Mouse (Mus musculus): ENCODE measurements around the gene Slc32a1. TPM values are rescaled to one million over a fixed set of nuclear protein-coding genes. Genes with fewer than 3 reads are reported as not detected.

Gene Slc32a1
- polyA plus RNA-seq, 2 experiments = 0.01 TPM; not detected in 1

DNA sequence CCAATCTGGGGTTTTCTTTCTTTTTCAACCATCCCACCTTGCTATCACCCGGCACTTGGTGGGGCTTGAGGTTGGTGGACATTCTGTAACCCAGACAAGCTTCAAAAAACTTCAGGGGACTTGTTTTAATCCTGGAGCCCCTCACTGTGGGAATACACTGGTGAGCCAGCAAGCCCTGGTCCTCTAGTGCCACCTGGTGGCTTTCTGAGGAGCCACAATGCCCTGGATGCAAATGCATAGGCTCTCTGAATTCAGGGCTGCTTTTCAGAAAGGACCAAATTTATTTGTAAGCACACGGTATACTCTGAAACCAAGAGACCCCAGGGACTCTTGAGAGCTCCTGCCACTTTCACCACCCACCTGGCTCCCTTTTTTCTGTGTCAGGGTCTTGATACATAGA, 31.3 kb downstream of the Slc32a1 start:
- TF ChIP-seq CTCF (IDR thresholded peaks at IDR 0.05; ENCODE audit: low read depth) = peak; percentile 90
- no peak for TF ChIP-seq EP300 (IDR thresholded peaks at IDR 0.05; ENCODE audit: low read depth)
- no peaks in the 10 kb centered on the region for H3K27me3 ChIP-seq (ENCODE audit: control insufficient read depth, insufficient read depth, low read length)
- WGBS (ENCODE audit: insufficient replicate concordance) = 6% methylated on average over 2 of the region's 2 CpGs
- ATAC-seq (ENCODE audit: insufficient read depth) (no peak), DNase-seq (ENCODE audit: low read depth in 3 of 3, low spot score in 3 of 3) (peak in 1 of 3 experiments; percentile 13)
- no peak overlapping the region for H3K4me2 ChIP-seq (ENCODE audit: low read depth)
- no peak overlapping the region for H3K4me3 ChIP-seq (ENCODE audit: insufficient read depth in 1 of 2, low read depth in 2 of 2, low read length in 2 of 2)
- H3K9ac ChIP-seq (replicated peaks) = no peak overlapping the region
- H3K36me3 ChIP-seq (replicated peaks; ENCODE audit: control insufficient read depth, insufficient read depth, low read depth) = peaks cover 4% of the 10 kb centered on the region
- no peaks in the 10 kb centered on the region for H3K4me1 ChIP-seq (replicated peaks; ENCODE audit: control insufficient read depth in 2 of 2, insufficient read depth in 2 of 2, low read length in 1 of 2)
- H3K27ac ChIP-seq = no peak overlapping the region
- no peaks in the 10 kb centered on the region for H3K9me3 ChIP-seq (ENCODE audit: control insufficient read depth, low read length)

DNA sequence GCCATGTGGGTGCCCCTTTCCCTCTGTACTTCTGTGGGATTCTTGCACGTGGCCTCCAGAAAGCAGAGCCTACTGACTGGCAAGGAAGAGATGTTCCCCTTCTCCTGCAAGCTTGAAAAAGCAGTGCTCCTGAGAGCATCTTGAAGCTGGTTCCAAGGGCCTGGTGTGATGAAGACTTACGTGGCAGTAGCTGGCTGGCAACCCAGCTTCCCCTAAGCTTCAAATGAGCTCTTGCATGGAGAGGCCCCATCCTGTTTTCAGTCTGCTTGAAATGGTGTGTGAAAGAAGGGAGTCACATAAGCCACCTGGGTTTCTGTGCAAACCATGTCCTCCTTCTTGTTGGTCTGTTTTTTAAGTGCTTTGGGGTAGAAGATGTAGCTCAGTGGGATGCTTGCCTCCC, 32.0 kb downstream of the Slc32a1 start:
- Histone ChIP-seq H3K27ac (no peak overlapping the region), H3K36me3 (replicated peaks; ENCODE audit: control insufficient read depth, insufficient read depth, low read depth) (peaks cover 4% of the 10 kb centered on the region), H3K4me2 (ENCODE audit: low read depth) (no peak overlapping the region), H3K9me3 (ENCODE audit: control insufficient read depth, low read length) (no peaks in the 10 kb centered on the region), H3K9ac (replicated peaks) (no peak overlapping the region), H3K4me3 (ENCODE audit: insufficient read depth in 1 of 2, low read depth in 2 of 2, low read length in 2 of 2) (no peak overlapping the region), H3K27me3 (ENCODE audit: control insufficient read depth, insufficient read depth, low read length) (no peaks in the 10 kb centered on the region), H3K4me1 (replicated peaks; ENCODE audit: control insufficient read depth in 2 of 2, insufficient read depth in 2 of 2, low read length in 1 of 2) (no peaks in the 10 kb centered on the region)
- WGBS (ENCODE audit: insufficient replicate concordance) = 61% methylated on average over 2 of the region's 2 CpGs
- DNase-seq (ENCODE audit: low read depth in 3 of 3, low spot score in 3 of 3) = no peak
- TF ChIP-seq CTCF (IDR thresholded peaks at IDR 0.05; ENCODE audit: low read depth) = no peak
- no peak for TF ChIP-seq EP300 (IDR thresholded peaks at IDR 0.05; ENCODE audit: low read depth)
- no peak for ATAC-seq (ENCODE audit: insufficient read depth)

DNA sequence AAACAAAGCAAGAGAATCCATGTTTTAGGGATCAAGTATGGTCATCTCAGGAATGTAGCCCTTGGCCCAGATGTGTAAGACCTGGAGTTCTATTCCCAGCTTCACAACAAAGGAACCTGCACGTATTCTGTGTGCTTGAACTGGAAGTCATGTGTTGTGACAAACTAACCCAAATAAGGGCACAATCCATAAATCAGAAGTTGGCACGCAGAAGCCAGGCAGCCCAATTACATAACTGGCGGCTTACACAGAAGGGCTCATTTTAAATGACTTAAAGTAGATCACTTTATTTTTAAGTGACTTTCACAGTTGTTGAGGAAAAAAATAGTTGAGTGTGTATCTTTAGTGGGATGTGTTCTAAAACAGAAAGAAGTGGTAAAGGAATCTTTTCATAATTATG, 33.2 kb downstream of the Slc32a1 start:
- ATAC-seq (ENCODE audit: insufficient read depth) (no peak), DNase-seq (ENCODE audit: low read depth in 3 of 3, low spot score in 3 of 3) (no peak)
- no peaks in the 10 kb centered on the region for H3K4me1 ChIP-seq (replicated peaks; ENCODE audit: control insufficient read depth in 2 of 2, insufficient read depth in 2 of 2, low read length in 1 of 2)
- H3K9ac ChIP-seq (replicated peaks) = no peak overlapping the region
- 66% methylated on average over 3 of the region's 3 CpGs for WGBS (ENCODE audit: insufficient replicate concordance)
- no peaks in the 10 kb centered on the region for H3K27me3 ChIP-seq (ENCODE audit: control insufficient read depth, insufficient read depth, low read length)
- no peak overlapping the region for H3K4me3 ChIP-seq (ENCODE audit: insufficient read depth in 1 of 2, low read depth in 2 of 2, low read length in 2 of 2)
- H3K36me3 ChIP-seq (replicated peaks; ENCODE audit: control insufficient read depth, insufficient read depth, low read depth) = no peaks in the 10 kb centered on the region
- H3K4me2 ChIP-seq (ENCODE audit: low read depth) = no peak overlapping the region
- no peaks in the 10 kb centered on the region for H3K9me3 ChIP-seq (ENCODE audit: control insufficient read depth, low read length)
- no peak overlapping the region for H3K27ac ChIP-seq
- TF ChIP-seq EP300 (IDR thresholded peaks at IDR 0.05; ENCODE audit: low read depth) = no peak
- TF ChIP-seq CTCF (IDR thresholded peaks at IDR 0.05; ENCODE audit: low read depth) = no peak

DNA sequence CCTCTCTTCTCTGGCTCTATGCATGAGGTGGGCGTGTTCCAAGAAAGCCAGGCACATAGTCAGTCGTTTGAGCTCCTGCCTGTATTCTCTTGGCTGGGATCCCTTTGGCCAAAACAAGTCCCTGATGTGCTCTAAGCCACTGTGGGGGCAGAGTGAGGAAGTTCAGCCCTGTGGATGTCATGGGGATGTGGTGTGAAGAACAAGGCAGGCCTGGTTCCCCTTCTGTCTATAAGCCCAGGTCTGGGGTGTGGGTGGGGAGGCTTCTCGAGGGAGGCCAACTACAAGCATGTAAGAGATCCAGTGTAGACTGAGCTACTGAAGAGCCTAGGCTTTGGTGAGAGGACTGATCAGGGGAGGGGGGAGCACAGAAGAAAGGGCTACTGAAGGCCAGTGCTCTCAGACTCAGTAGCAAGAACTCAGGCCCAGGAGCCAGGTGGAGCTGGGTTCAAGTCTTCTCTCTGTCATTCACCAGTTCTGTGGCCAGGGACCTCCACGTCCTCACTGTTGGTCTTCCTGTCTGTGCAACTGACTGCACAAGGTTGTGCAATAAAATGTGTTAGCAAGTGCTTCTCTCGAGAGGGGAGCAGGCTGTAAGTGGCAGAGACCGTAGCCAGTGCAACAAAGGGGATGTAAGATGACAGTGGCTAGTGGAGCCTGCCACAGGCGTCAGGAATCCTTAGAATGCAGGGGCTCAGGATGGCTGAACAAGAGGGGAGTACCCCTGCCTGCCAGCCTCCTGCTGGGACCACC, 40.8 kb downstream of the Slc32a1 start:
- H3K4me1 ChIP-seq (replicated peaks; ENCODE audit: control insufficient read depth in 2 of 2, insufficient read depth in 2 of 2, low read length in 1 of 2) = no peaks in the 10 kb centered on the region
- WGBS (ENCODE audit: insufficient replicate concordance) = 39% methylated on average over 7 of the region's 7 CpGs
- ATAC-seq (ENCODE audit: insufficient read depth) = no peak

DNA sequence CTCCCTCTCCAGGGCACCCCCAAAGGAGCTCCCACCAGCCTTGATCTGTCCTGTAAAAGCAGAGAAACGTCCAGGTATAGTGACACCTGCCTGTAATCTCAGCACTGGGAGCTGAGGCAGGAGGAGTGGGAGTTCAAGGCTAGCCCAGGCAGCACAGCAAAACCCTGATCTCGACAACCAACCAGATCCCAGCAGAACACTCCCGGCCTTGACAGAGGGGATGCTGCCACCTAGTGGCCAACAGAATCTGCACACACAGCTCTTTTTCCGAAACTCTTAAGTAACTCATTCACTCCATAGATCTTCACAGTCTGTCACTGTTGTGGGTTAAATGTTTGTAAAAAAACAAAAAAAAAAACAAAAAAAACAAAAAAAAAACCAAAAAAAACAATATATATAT, 42.4 kb downstream of the Slc32a1 start:
- H3K9ac ChIP-seq (replicated peaks) = no peak overlapping the region
- no peaks in the 10 kb centered on the region for H3K9me3 ChIP-seq (ENCODE audit: control insufficient read depth, low read length)
- no peaks in the 10 kb centered on the region for H3K4me1 ChIP-seq (replicated peaks; ENCODE audit: control insufficient read depth in 2 of 2, insufficient read depth in 2 of 2, low read length in 1 of 2)
- H3K4me2 ChIP-seq (ENCODE audit: low read depth) = no peak overlapping the region
- TF ChIP-seq EP300 (IDR thresholded peaks at IDR 0.05; ENCODE audit: low read depth) (no peak), CTCF (IDR thresholded peaks at IDR 0.05; ENCODE audit: low read depth) (peak; percentile 92)
- ATAC-seq (ENCODE audit: insufficient read depth) (peak; percentile 35), DNase-seq (ENCODE audit: low read depth in 3 of 3, low spot score in 3 of 3) (peak; percentile 34 to 41 (median 41))
- no peaks in the 10 kb centered on the region for H3K36me3 ChIP-seq (replicated peaks; ENCODE audit: control insufficient read depth, insufficient read depth, low read depth)
- H3K27me3 ChIP-seq (ENCODE audit: control insufficient read depth, insufficient read depth, low read length) = no peaks in the 10 kb centered on the region
- no peak overlapping the region for H3K27ac ChIP-seq
- 8% methylated on average over 4 of the region's 4 CpGs for WGBS (ENCODE audit: insufficient replicate concordance)
- H3K4me3 ChIP-seq (ENCODE audit: insufficient read depth in 1 of 2, low read depth in 2 of 2, low read length in 2 of 2) = no peak overlapping the region

More for the DNA sequence above, 40.8 kb downstream of the Slc32a1 start:
- no peak for TF ChIP-seq CTCF (IDR thresholded peaks at IDR 0.05; ENCODE audit: low read depth)
- TF ChIP-seq EP300 (IDR thresholded peaks at IDR 0.05; ENCODE audit: low read depth) = no peak
- Histone ChIP-seq H3K27me3 (ENCODE audit: control insufficient read depth, insufficient read depth, low read length) (no peaks in the 10 kb centered on the region), H3K27ac (no peak overlapping the region), H3K9me3 (ENCODE audit: control insufficient read depth, low read length) (no peaks in the 10 kb centered on the region), H3K9ac (replicated peaks) (no peak overlapping the region), H3K36me3 (replicated peaks; ENCODE audit: control insufficient read depth, insufficient read depth, low read depth) (no peaks in the 10 kb centered on the region), H3K4me2 (ENCODE audit: low read depth) (no peak overlapping the region), H3K4me3 (ENCODE audit: insufficient read depth in 1 of 2, low read depth in 2 of 2, low read length in 2 of 2) (no peak overlapping the region)
- DNase-seq (ENCODE audit: low read depth in 3 of 3, low spot score in 3 of 3) = no peak
